Mouse (Mus musculus): ENCODE data around the gene Dlg2. TPM values are rescaled to one million over a fixed set of nuclear protein-coding genes. Genes with fewer than 3 reads are reported as not detected.

The Dlg2 gene
- total and polyA plus RNA-seq, 2 experiments from 2014 or later = 26.3 to 169 TPM

DNA sequence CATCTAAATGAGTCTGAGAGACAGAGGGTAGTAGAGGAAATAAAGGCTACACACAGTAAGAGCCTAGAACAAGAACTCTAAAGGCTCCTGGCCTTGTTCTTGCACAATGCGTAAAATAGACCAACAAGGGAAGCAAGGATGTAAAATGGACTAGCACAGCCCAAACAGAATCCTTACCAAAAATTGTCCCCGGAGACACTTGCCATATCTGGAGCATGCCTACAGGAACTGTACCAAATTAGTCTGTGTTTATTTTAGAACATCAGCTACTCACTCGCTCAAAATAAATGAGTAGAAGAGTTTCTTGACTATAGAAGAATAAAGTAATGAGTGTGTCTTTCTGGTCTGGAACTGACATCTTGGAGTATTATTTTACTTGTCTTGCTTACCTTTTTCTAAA, 1812.3 kb downstream of the Dlg2 start:
- no peaks in the 10 kb centered on the region for H3K36me3 ChIP-seq (ENCODE audit: insufficient read depth)
- H3K4me3 ChIP-seq (ENCODE audit: low read depth, low read length) = no peak overlapping the region
- no peak overlapping the region for H3K4me2 ChIP-seq (ENCODE audit: low read depth)
- H3K27me3 ChIP-seq (ENCODE audit: insufficient read depth, low read length) = no peaks in the 10 kb centered on the region
- H3K4me1 ChIP-seq (ENCODE audit: insufficient read depth) = no peaks in the 10 kb centered on the region
- DNase-seq = no peak
- H3K27ac ChIP-seq (ENCODE audit: low read depth, low read length) = no peak overlapping the region
- 88% methylated on average over 3 of the region's 3 CpGs for WGBS
- no peak for ATAC-seq
- H3K9me3 ChIP-seq (ENCODE audit: low read length) = no peaks in the 10 kb centered on the region
- TF ChIP-seq CTCF (IDR thresholded peaks at IDR 0.05; ENCODE audit: low read depth) = no peak
- no peak overlapping the region for H3K9ac ChIP-seq

DNA sequence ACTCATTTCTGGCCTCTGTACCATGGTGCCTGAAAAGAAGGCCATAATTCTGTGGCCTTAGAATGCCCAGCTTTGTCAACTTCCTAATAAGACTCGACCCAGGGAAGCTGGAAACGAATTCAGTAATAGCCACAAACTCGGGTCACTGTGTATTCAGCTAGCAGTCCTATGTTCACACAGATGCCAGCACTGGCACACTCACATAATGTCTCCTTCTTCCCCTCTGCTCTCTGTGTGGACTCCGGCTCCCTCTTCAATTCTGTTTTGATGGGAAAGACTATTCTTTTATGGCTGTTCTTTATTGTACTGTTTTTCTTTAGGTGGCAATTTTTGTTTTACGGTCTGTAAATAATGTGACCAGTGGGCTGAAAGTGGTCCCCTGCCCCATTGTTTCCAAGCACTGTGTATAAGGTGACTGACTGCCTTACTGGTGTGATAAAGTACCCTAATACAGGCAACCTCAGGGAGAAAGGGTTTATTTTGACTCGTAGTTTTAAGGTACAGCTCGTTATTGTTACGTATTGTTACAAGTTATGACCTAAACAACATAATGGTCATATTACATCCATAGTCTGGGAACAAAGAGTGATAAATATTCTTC, 1816.5 kb downstream of the Dlg2 start:
- DNase-seq (no peak), ATAC-seq (no peak)
- H3K4me2 ChIP-seq (ENCODE audit: low read depth) = no peak overlapping the region
- H3K36me3 ChIP-seq (ENCODE audit: insufficient read depth) = no peaks in the 10 kb centered on the region
- TF ChIP-seq CTCF (IDR thresholded peaks at IDR 0.05; ENCODE audit: low read depth) = no peak
- H3K27ac ChIP-seq (ENCODE audit: low read depth, low read length) = no peak overlapping the region
- H3K9me3 ChIP-seq (ENCODE audit: low read length) = no peaks in the 10 kb centered on the region
- no peaks in the 10 kb centered on the region for H3K27me3 ChIP-seq (ENCODE audit: insufficient read depth, low read length)
- H3K4me1 ChIP-seq (ENCODE audit: insufficient read depth) = no peaks in the 10 kb centered on the region
- H3K9ac ChIP-seq = no peak overlapping the region
- 57% methylated on average over 8 of the region's 8 CpGs for WGBS
- no peak overlapping the region for H3K4me3 ChIP-seq (ENCODE audit: low read depth, low read length)

DNA sequence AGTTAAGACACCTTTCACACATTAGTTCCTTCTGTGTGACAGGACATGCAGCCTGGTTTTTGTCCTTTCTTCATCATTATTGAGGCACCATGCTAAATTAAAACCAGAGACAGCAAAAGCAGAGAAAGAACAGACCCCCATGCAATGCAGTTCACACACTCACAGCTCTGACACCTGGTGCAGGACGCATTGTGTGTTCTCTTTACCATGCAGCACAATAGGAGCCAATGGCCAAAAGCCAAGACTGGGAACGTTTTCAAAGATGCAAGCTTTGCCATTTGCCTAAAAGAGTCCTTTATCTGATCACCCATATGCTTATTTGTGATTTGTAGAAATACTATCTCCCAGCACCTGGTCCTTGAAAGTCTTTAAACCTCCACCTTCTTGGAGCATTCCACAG, 1824.6 kb downstream of the Dlg2 start:
- no peak for TF ChIP-seq CTCF (IDR thresholded peaks at IDR 0.05; ENCODE audit: low read depth)
- H3K9ac ChIP-seq = no peak overlapping the region
- H3K27ac ChIP-seq (ENCODE audit: low read depth, low read length) = no peak overlapping the region
- 35% methylated on average over 2 of the region's 2 CpGs for WGBS
- H3K4me1 ChIP-seq (ENCODE audit: insufficient read depth) = 0 out of 2 replicates have a peak, but pooled peaks cover 7% of the 10 kb centered on the region
- no peak overlapping the region for H3K4me2 ChIP-seq (ENCODE audit: low read depth)
- no peaks in the 10 kb centered on the region for H3K9me3 ChIP-seq (ENCODE audit: low read length)
- no peaks in the 10 kb centered on the region for H3K36me3 ChIP-seq (ENCODE audit: insufficient read depth)
- ATAC-seq = no peak
- H3K27me3 ChIP-seq (ENCODE audit: insufficient read depth, low read length) = no peaks in the 10 kb centered on the region
- DNase-seq = peak; percentile 23
- H3K4me3 ChIP-seq (ENCODE audit: low read depth, low read length) = no peak overlapping the region

DNA sequence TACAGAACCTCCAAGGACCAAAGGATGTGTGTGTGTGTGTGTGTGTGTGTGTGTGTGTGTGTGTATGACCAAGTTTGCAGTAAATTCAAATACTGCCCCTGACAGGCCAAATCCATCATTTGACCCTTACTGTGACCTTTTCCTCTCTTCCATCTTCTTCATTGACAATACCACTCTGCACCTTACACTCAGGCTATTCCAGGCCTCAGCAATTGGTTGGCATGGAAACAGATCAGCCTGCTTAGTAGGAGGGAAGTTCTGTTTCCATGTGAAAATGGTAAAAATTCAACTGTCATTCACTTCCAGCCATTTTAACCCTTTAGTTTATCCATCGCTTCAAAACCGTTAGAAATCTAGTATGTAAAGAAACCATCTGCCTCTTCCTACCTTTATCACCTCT, 1831.2 kb downstream of the Dlg2 start:
- TF ChIP-seq CTCF (IDR thresholded peaks at IDR 0.05; ENCODE audit: low read depth) = no peak
- H3K36me3 ChIP-seq (ENCODE audit: insufficient read depth) = no peaks in the 10 kb centered on the region
- WGBS = 88% methylated on average over 2 of the region's 2 CpGs
- H3K4me3 ChIP-seq (ENCODE audit: low read depth, low read length) = no peak overlapping the region
- H3K9me3 ChIP-seq (ENCODE audit: low read length) = no peaks in the 10 kb centered on the region
- no peak for DNase-seq
- H3K4me1 ChIP-seq (ENCODE audit: insufficient read depth) = no peaks in the 10 kb centered on the region
- H3K27me3 ChIP-seq (ENCODE audit: insufficient read depth, low read length) = no peaks in the 10 kb centered on the region
- H3K4me2 ChIP-seq (ENCODE audit: low read depth) = no peak overlapping the region
- peak; percentile 58 for ATAC-seq
- no peak overlapping the region for H3K27ac ChIP-seq (ENCODE audit: low read depth, low read length)
- no peak overlapping the region for H3K9ac ChIP-seq

GRCm38 (mm10) chr7:92308168-92308567, 1831.7 kb downstream of the Dlg2 start:
- Histone ChIP-seq H3K36me3 (ENCODE audit: insufficient read depth) (no peaks in the 10 kb centered on the region), H3K4me1 (ENCODE audit: insufficient read depth) (no peaks in the 10 kb centered on the region), H3K4me2 (ENCODE audit: low read depth) (no peak overlapping the region), H3K9ac (no peak overlapping the region), H3K9me3 (ENCODE audit: low read length) (no peaks in the 10 kb centered on the region), H3K4me3 (ENCODE audit: low read depth, low read length) (no peak overlapping the region), H3K27ac (ENCODE audit: low read depth, low read length) (no peak overlapping the region), H3K27me3 (ENCODE audit: insufficient read depth, low read length) (no peaks in the 10 kb centered on the region)
- DNase-seq = no peak
- WGBS = 71% methylated on average over 2 of the region's 2 CpGs
- ATAC-seq = no peak
- TF ChIP-seq CTCF (IDR thresholded peaks at IDR 0.05; ENCODE audit: low read depth) = no peak

- peak overlapping the region; percentile 62 for H3K27ac ChIP-seq (ENCODE audit: low read depth, low read length)
- H3K9ac ChIP-seq = no peak overlapping the region
- no peaks in the 10 kb centered on the region for H3K36me3 ChIP-seq (ENCODE audit: insufficient read depth)
- DNase-seq (peak; percentile 57), ATAC-seq (peak; percentile 88)
- H3K9me3 ChIP-seq (ENCODE audit: low read length) = no peaks in the 10 kb centered on the region
- no peak overlapping the region for H3K4me2 ChIP-seq (ENCODE audit: low read depth)
- H3K27me3 ChIP-seq (ENCODE audit: insufficient read depth, low read length) = no peaks in the 10 kb centered on the region
- 0 out of 2 replicates have a peak, but pooled peaks cover 7% of the 10 kb centered on the region for H3K4me1 ChIP-seq (ENCODE audit: insufficient read depth)
- WGBS = 59% methylated on average over 6 of the region's 6 CpGs
- H3K4me3 ChIP-seq (ENCODE audit: low read depth, low read length) = no peak overlapping the region
- no peak for TF ChIP-seq CTCF (IDR thresholded peaks at IDR 0.05; ENCODE audit: low read depth)
Observed at GRCm38 (mm10) chr7:92316389-92316788, 1839.9 kb downstream of the Dlg2 start.

DNA sequence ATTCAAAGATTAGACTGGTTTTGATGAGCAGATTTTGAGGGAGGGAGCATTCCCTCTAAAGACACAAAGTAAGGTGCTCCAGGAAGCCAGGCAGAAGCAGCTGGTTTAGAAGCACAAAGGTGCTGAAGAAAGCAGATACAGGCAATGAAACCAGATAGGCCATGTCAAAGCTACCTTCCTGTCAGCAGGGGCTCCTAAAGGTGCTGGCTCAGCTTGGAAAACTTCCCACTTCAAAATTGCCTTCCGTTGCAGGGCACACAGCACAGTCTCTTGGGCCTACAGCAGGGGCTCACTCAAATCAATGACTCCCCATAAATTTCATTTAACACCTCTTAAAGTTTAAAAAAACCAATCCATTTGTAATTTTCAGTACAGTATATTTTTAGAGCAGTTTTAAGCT, 1843.0 kb downstream of the Dlg2 start:
- ATAC-seq (no peak), DNase-seq (no peak)
- Histone ChIP-seq H3K4me1 (ENCODE audit: insufficient read depth) (0 out of 2 replicates have a peak, but pooled peaks cover 7% of the 10 kb centered on the region), H3K9ac (no peak overlapping the region), H3K27ac (ENCODE audit: low read depth, low read length) (no peak overlapping the region), H3K9me3 (ENCODE audit: low read length) (no peaks in the 10 kb centered on the region), H3K4me3 (ENCODE audit: low read depth, low read length) (no peak overlapping the region), H3K27me3 (ENCODE audit: insufficient read depth, low read length) (no peaks in the 10 kb centered on the region), H3K4me2 (ENCODE audit: low read depth) (no peak overlapping the region), H3K36me3 (ENCODE audit: insufficient read depth) (no peaks in the 10 kb centered on the region)
- 68% methylated on average over 1 of the region's 1 CpGs for WGBS
- no peak for TF ChIP-seq CTCF (IDR thresholded peaks at IDR 0.05; ENCODE audit: low read depth)
